Mouse (Mus musculus): Measurements from ENCODE around the gene Mamdc4.

The Mamdc4 gene

GRCm38 (mm10) chr2:25574579-25575431 is at the start of gene Mamdc4, which contains the start of gene Phpt1:
TSS of gene Mamdc4 (minus strand) at chr2:25574845.
TSS of gene Phpt1 (minus strand) at chr2:25575224.
- peak; percentile 96 for DNase-seq (ENCODE audit: low read depth, low spot score)
- Histone ChIP-seq H3K27me3 (ENCODE audit: control insufficient read depth, insufficient read depth, low read length, poor library complexity, severe bottlenecking) (no peaks in the 10 kb centered on the region), H3K36me3 (ENCODE audit: control insufficient read depth, insufficient read depth, low read length, poor library complexity, severe bottlenecking) (no peaks in the 10 kb centered on the region)

DNA sequence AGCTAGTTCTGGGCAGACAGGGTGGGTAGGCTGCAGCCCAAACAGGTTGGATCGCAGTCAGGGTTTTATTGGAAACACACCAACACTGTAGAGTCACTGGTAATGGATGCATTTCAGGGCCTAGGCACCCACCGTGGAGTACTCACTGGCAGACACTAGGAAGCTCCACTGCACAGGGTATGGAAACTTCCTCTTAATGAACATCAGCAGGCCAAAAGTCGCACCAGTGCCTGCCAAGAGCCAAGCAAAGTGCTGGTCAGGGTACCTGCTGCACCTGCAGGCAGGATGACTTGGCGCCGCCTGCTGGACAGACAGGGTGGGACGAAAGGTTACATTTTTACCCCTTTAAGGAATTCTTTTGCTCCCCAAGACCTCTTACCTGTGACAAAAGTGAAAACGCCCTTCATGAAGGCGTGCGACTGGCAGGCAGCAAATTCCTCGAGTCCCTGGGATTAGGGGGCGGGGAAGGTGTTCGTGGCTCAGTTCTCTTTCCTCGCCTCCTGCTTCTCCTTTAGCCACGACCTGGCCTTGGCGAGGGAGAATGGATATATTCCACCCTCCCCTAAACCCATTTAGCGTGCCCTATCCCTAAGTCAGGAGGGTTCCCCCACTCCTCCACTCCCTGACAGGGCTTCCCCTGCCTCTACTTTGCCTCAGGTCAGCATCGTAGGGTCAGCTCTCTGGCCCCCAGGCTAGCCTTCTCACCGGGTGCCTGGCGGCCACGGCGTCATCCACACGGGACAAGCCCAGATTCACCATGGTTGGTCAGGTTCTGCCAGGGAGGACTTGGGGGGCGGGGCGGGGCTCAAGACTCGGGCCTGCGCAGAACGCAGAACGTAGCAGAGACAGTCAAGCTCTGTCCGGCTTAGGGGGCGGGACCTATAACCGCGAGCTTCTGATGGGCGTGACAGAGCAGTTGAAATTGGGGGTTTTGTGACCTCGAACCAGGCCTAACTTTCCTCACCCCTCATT is 46.9 kb upstream of the Mamdc4 start, which contains the start of gene Tmem141:
TSS of gene Tmem141 (minus strand) at position 777 of the 972 bp plus-strand sequence.
- peak; percentile 66 for DNase-seq (ENCODE audit: low read depth, low spot score)
- Histone ChIP-seq H3K27me3 (ENCODE audit: control insufficient read depth, insufficient read depth, low read length, poor library complexity, severe bottlenecking) (no peaks in the 10 kb centered on the region), H3K36me3 (ENCODE audit: control insufficient read depth, insufficient read depth, low read length, poor library complexity, severe bottlenecking) (no peaks in the 10 kb centered on the region)

GRCm38 (mm10) chr2:25620852-25621228 is 46.2 kb upstream of the Mamdc4 start:
- Histone ChIP-seq H3K36me3 (ENCODE audit: control insufficient read depth, insufficient read depth, low read length, poor library complexity, severe bottlenecking) (no peaks in the 10 kb centered on the region), H3K27me3 (ENCODE audit: control insufficient read depth, insufficient read depth, low read length, poor library complexity, severe bottlenecking) (no peaks in the 10 kb centered on the region)
- DNase-seq (ENCODE audit: low read depth, low spot score) = no peak

- no peak for DNase-seq (ENCODE audit: low read depth, low spot score)
- H3K27me3 ChIP-seq (ENCODE audit: control insufficient read depth, insufficient read depth, low read length, poor library complexity, severe bottlenecking) = no peaks in the 10 kb centered on the region
- no peaks in the 10 kb centered on the region for H3K36me3 ChIP-seq (ENCODE audit: control insufficient read depth, insufficient read depth, low read length, poor library complexity, severe bottlenecking)
Measured at GRCm38 (mm10) chr2:25620386-25620785, 45.7 kb upstream of the Mamdc4 start.

DNA sequence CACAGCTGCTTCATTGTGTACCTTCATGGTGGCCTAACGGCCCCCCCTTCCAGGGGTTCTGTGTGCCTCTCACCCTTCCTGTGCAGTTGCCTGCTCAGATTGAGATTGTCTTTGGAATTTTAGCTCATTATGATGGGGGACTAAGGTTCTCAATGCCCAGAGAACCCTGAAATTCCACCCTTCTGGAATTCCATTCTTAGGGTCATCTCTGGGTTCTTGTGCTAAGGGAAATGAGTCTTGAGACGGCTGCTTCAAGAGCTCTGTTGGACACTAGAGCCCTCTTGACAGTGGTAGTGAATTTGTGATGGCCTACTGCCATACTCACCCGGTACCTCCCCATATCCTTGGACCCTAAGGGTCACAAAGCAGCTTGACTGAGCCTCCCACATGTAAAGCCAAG is 42.9 kb upstream of the Mamdc4 start, which contains the start of gene Ccdc183:
TSS of gene Ccdc183 (minus strand) at position 101 of the 400 bp plus-strand sequence.
- no peaks in the 10 kb centered on the region for H3K36me3 ChIP-seq (ENCODE audit: control insufficient read depth, insufficient read depth, low read length, poor library complexity, severe bottlenecking)
- DNase-seq (ENCODE audit: low read depth, low spot score) = no peak
- no peaks in the 10 kb centered on the region for H3K27me3 ChIP-seq (ENCODE audit: control insufficient read depth, insufficient read depth, low read length, poor library complexity, severe bottlenecking)

DNA sequence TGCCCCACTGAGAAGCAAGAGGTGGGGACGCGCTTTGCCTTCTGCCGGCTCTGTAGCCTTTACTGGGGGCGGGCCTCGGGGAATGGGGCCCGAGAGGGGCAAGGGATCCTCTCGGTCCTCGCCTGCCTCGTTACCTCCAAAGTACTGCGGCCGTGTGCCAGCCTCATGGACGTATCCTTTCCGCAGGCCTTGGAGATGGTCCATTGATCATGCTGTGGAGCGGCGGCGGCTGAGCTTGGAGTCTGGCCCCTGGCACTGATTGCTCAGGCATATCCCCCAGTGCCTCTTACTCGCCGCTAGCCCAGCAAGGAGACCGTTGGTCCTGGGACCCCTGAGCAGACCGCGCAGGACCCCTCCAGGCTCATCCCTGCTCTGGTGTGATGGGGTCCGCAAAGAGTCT is 41.8 kb upstream of the Mamdc4 start:
- no peaks in the 10 kb centered on the region for H3K27me3 ChIP-seq (ENCODE audit: control insufficient read depth, insufficient read depth, low read length, poor library complexity, severe bottlenecking)
- no peak for DNase-seq (ENCODE audit: low read depth, low spot score)
- no peaks in the 10 kb centered on the region for H3K36me3 ChIP-seq (ENCODE audit: control insufficient read depth, insufficient read depth, low read length, poor library complexity, severe bottlenecking)

GRCm38 (mm10) chr2:25608671-25609070 is 34.0 kb upstream of the Mamdc4 start:
- DNase-seq (ENCODE audit: low read depth, low spot score) = no peak
- H3K27me3 ChIP-seq (ENCODE audit: control insufficient read depth, insufficient read depth, low read length, poor library complexity, severe bottlenecking) = no peaks in the 10 kb centered on the region
- no peaks in the 10 kb centered on the region for H3K36me3 ChIP-seq (ENCODE audit: control insufficient read depth, insufficient read depth, low read length, poor library complexity, severe bottlenecking)

DNA sequence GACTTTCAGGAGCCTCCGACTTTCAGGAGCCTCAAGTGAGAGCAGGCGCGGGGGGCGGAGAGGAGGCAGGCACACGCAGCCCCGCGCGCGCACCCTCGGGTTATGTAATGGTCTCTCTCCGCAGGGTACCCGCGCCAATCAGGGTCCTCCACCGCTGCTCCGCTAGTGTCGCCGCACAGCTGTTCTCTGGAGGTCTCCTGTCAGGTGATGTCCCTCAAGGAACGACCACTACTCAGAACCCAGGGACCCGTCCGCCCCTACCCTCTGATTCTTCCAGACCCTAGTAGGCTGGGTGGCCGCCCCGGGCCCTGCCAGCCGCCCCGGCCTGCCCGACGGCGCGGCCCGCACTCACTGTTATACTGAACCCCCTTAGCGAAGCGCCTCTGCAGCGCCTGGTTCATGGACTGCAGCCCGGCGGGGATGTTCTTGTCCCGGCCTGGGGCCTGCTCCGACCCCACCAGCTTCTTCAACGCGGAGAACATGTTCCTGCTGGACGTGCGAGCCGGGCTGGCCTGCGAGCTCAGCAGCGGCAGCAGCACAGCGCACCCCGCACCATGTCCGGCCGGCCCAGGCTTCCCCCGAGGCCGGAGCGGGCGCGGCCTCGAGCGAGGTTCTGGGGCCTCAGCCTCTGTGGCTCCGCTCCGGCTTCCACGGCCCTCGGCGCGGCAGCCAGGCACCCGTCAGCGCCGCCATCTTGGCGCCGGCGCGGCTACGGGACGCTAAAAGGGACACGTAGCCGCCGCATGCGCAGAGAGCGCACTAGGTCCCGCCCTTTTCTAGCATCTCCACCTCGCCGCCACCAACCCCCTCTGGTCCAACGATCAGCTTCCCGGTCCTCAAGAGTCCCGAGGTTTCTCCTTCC is 33.3 kb upstream of the Mamdc4 start, which contains the start of gene Rabl6:
TSS of gene Rabl6 (minus strand) at position 761 of the 862 bp plus-strand sequence.
- Histone ChIP-seq H3K27me3 (ENCODE audit: control insufficient read depth, insufficient read depth, low read length, poor library complexity, severe bottlenecking) (no peaks in the 10 kb centered on the region), H3K36me3 (ENCODE audit: control insufficient read depth, insufficient read depth, low read length, poor library complexity, severe bottlenecking) (no peaks in the 10 kb centered on the region)
- DNase-seq (ENCODE audit: low read depth, low spot score) = peak; percentile 90

DNA sequence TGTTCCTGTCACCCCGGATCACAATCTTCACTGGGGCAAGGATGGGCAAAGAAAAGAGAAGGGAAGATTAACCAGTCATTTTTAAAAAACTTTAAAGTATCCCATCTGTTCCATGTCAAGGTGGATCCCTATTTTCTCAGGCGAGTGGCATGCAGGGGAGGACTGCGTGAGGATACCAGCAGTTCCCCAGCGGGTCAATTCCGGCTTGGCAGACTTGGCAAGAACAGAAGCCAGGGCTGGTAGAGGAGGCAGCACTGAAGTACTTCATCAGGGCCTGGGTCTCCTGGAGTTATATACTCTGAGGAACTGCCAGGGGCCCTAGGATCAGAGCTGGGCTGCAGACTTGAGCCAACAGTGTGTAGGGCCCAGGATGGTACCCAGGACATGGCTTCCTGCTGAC is 27.9 kb upstream of the Mamdc4 start:
- Histone ChIP-seq H3K27me3 (ENCODE audit: control insufficient read depth, insufficient read depth, low read length, poor library complexity, severe bottlenecking) (no peaks in the 10 kb centered on the region), H3K36me3 (ENCODE audit: control insufficient read depth, insufficient read depth, low read length, poor library complexity, severe bottlenecking) (peaks cover 6% of the 10 kb centered on the region)
- no peak for DNase-seq (ENCODE audit: low read depth, low spot score)

DNA sequence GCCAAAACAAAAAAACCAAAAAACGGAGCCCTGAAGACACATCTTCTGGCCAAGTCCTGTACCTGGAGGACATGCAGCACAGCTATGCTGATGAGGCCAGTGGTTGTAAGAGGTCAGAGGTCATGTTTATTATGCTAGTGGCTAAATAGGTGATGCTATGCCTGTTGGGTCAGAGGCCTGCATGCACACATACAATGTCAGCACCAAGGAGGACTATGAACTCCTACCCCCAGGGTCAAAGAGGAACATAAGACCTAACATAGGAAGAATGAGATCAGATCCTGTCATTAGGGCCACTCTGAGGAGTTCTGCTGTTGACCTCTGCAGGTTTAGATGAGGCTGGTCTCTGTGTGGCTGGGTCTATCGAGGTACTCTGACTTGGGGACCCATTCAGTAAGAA is 25.4 kb upstream of the Mamdc4 start:
- no peak for DNase-seq (ENCODE audit: low read depth, low spot score)
- Histone ChIP-seq H3K27me3 (ENCODE audit: control insufficient read depth, insufficient read depth, low read length, poor library complexity, severe bottlenecking) (no peaks in the 10 kb centered on the region), H3K36me3 (ENCODE audit: control insufficient read depth, insufficient read depth, low read length, poor library complexity, severe bottlenecking) (peaks cover 14% of the 10 kb centered on the region)

- Histone ChIP-seq H3K27me3 (ENCODE audit: control insufficient read depth, insufficient read depth, low read length, poor library complexity, severe bottlenecking) (no peaks in the 10 kb centered on the region), H3K36me3 (ENCODE audit: control insufficient read depth, insufficient read depth, low read length, poor library complexity, severe bottlenecking) (peaks cover 14% of the 10 kb centered on the region)
- DNase-seq (ENCODE audit: low read depth, low spot score) = no peak
Measured at GRCm38 (mm10) chr2:25598749-25599148, 24.1 kb upstream of the Mamdc4 start.

DNA sequence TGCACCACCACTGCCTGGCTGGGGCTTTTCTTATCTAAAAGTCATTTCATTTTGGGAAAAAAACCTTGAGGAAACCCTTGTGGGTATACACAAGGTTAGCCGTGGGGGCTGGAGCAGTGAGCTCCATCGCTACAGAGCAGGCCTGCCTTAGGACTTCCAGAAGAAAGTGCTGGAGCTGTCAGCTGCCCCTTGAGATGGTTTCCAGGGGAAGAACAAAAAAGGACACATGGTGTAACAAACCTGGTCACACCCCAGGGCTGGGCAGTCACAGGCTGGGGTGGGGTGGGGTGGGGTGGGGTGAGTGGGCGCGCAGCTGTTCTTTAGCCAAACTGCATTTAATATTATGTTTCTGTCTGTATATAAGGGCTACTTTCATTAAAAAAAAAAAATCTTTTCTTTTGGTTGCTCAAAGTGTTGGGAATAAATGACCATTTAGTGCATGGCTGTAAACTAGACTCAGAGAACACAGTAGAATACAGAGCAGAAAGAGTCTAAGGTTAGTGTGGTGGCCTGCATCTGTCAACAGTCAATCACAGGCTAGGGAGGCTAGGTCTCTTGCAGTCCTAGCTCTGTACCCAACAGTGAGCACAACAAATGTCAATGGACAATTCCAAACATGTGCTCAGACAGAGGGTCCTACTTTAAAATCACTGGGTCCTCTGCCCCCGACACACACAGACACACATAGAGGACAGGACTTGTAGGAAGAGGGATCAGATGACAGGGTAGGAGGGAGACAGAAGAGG is 22.3 kb upstream of the Mamdc4 start:
- DNase-seq (ENCODE audit: low read depth, low spot score) = no peak
- Histone ChIP-seq H3K27me3 (ENCODE audit: control insufficient read depth, insufficient read depth, low read length, poor library complexity, severe bottlenecking) (no peaks in the 10 kb centered on the region), H3K36me3 (ENCODE audit: control insufficient read depth, insufficient read depth, low read length, poor library complexity, severe bottlenecking) (peaks cover 14% of the 10 kb centered on the region)

- H3K27me3 ChIP-seq (ENCODE audit: control insufficient read depth, insufficient read depth, low read length, poor library complexity, severe bottlenecking) = no peaks in the 10 kb centered on the region
- DNase-seq (ENCODE audit: low read depth, low spot score) = peak; percentile 57
- H3K36me3 ChIP-seq (ENCODE audit: control insufficient read depth, insufficient read depth, low read length, poor library complexity, severe bottlenecking) = peaks cover 8% of the 10 kb centered on the region
Measured at GRCm38 (mm10) chr2:25591863-25592262, 17.2 kb upstream of the Mamdc4 start.

All from splenic B cell, adult 2 months (primary cell).